Mouse (Mus musculus) lung, postnatal 0 days (tissue): ENCODE data around the gene Gstp3.
"Not testable (repeated sequence)": the region's sequence is repeated elsewhere in the genome, so short reads cannot be mapped to it uniquely, and the experiment has no call there.

ENCODE experiments used
- CTCF ChIP-seq: IDR thresholded peaks from 2 replicates; pipeline ENCODE4 v1.5.1; 2016; ENCODE audit warnings: antibody characterized with exemption, mild to moderate bottlenecking
- EP300 ChIP-seq: IDR thresholded peaks from 2 replicates; pipeline ENCODE4 v1.6.1; 2016; ENCODE audit warnings: antibody characterized with exemption, mild to moderate bottlenecking, control low read depth

DNA sequence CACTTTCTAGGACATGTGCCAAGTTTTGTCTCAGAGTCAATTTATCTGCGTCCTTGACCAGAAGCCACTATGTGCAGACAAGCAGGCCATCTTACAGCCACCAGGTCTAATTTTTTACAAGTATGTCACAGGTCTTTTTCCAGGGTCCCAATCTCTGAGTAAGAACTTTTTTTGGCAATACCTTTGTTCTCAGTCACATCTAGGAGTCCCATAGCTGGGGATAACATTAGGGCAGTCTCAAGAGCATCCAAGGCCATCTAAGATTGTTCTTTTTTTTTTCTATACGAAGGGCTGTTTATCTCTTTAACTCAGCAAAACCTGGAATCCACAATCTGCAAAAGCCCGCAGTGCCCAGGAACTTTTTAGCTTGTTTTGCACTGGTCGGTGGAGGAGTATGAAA lies 4.0 kb upstream of the Gstp3 start:
- not testable (repeated sequence) for TF ChIP-seq CTCF, EP300
